13 mouse cellular contexts compared by ENCODE assay signal in genomic region chr3:41108306-41108785, GRCm38 (mm10). TPM values are rescaled to one million over a fixed set of nuclear protein-coding genes. Genes with fewer than 3 reads are reported as not detected.
DNase-seq lines count a peak whose midpoint lies in the region; ATAC-seq and TF ChIP-seq lines count a peak whose summit lies in the region.
"Had no signal": no experiment of that assay in that cellular context is flagged by ENCODE, and none has a peak within 500 bp of the region (broad histone marks: within the 10 kb centered on the region; RNA-seq: fewer than 3 reads in every experiment).

No protein-coding gene starts in this region.

- no peaks in the 10 kb centered on the region for H3K27me3 ChIP-seq in hindbrain, postnatal 0 days (ENCODE audit: insufficient read depth, low read length)
- H3K27me3 ChIP-seq: midbrain, embryonic 13.5 days had no signal

- H3K9me3 ChIP-seq in hindbrain, postnatal 0 days (ENCODE audit: low read length) = no peaks in the 10 kb centered on the region
- H3K9me3 ChIP-seq: G1E; midbrain, embryonic 13.5 days had no signal

- WGBS in hindbrain, postnatal 0 days = 46% methylated on average over 6 of the region's 6 CpGs

- H3K9ac ChIP-seq in hindbrain, postnatal 0 days (replicated peaks; ENCODE audit: low read length) = no peak overlapping the region
- H3K9ac ChIP-seq: midbrain, embryonic 13.5 days had no signal

- no peak overlapping the region for H3K27ac ChIP-seq in hindbrain, postnatal 0 days
- H3K27ac ChIP-seq: midbrain, embryonic 13.5 days had no signal

- 0 out of 2 replicates have a peak, but pooled peaks cover 6% of the 10 kb centered on the region for H3K4me1 ChIP-seq in hindbrain, postnatal 0 days (ENCODE audit: insufficient read depth, low read length)
- H3K4me1 ChIP-seq: midbrain, embryonic 13.5 days had no signal

- H3K36me3 ChIP-seq in hindbrain, postnatal 0 days (ENCODE audit: insufficient read depth, low read length) = no peaks in the 10 kb centered on the region
- H3K36me3 ChIP-seq: G1E; midbrain, embryonic 13.5 days had no signal

- H3K4me3 ChIP-seq in hindbrain, postnatal 0 days (ENCODE audit: low read length) = no peak overlapping the region
- H3K4me3 ChIP-seq: midbrain, embryonic 13.5 days had no signal

- TF ChIP-seq CTCF in hindbrain, postnatal 0 days (IDR thresholded peaks at IDR 0.05; ENCODE audit: low read depth) = no peak

- peak; percentile 9 for DNase-seq in gastrocnemius, postnatal 14 days
- no peak for DNase-seq in gastrocnemius, postnatal 36 days
- DNase-seq in CD4-positive, CD25-positive, alpha-beta regulatory T cell, adult 2 months (ENCODE audit: low read depth, low spot score) = peak; percentile 9
- DNase-seq in gonadal fat pad, adult 2 months (ENCODE audit: low read depth) = peak; percentile 40
- peak; percentile 55 to 68 for DNase-seq in kidney, postnatal 4 days
- no peak for DNase-seq in adipocyte (ENCODE audit: low spot score)
- DNase-seq in hindbrain, postnatal 0 days (ENCODE audit: low spot score) = no peak
- DNase-seq: cerebellum, adult 18-20 months; layer of hippocampus, adult 9-11 months; retina, postnatal 1 day had no signal

- intact Hi-C loops in gastrocnemius, postnatal 14 days (cut with DNase I; ENCODE audit: low total_unique reads) = no loop called here
- intact Hi-C loops in gastrocnemius, postnatal 36 days (cut with DNase I) = no loop called here

- ATAC-seq in hindbrain, postnatal 0 days = no peak
- no peak for ATAC-seq in megakaryocyte progenitor cell, adult 5-6 weeks (replicated peaks; ENCODE audit: poor library complexity)
- ATAC-seq: midbrain, embryonic 13.5 days had no signal

- H3K4me2 ChIP-seq in hindbrain, postnatal 0 days (ENCODE audit: low read depth, low read length) = no peak overlapping the region
- H3K4me2 ChIP-seq: midbrain, embryonic 13.5 days had no signal

RNA-seq across cellular contexts. Expression of gene Pgrmc2, which starts 25.5 kb away (rescaled TPM):
- total RNA-seq in gastrocnemius, postnatal 14 days (2021) = 10 to 100 TPM; 18.3 to 21.8 TPM
- 10 to 100 TPM; 15.2 to 17.7 TPM for total RNA-seq in gastrocnemius, postnatal 36 days (2021)
- 19.9 and 24.5 TPM in 2 replicates for polyA plus RNA-seq in gonadal fat pad, adult 2 months (2012; rRNA removed)
- 25.3 and 27.1 TPM in 2 replicates for total RNA-seq in hindbrain, postnatal 0 days (2014; rRNA removed)
- 27.2 and 28.7 TPM in 2 replicates for polyA plus RNA-seq in hindbrain, postnatal 0 days (2015; fragmentation: Nextera tagmentation; extraction: Ambion mirVana)
- total RNA-seq in megakaryocyte progenitor cell, adult 5-6 weeks (2015) = 22.8 and 30.2 TPM in 2 replicates
- 15.1 and 20.3 TPM in 2 replicates for total RNA-seq in megakaryocyte progenitor cell, adult 5-6 weeks (2017)

Comparison
In these comparisons a context has a peak if more than half of its experiments do, and no peak if none do; other contexts are left out.
1. DNase-seq: peak in gastrocnemius, postnatal 14 days (single experiment), CD4-positive, CD25-positive, alpha-beta regulatory T cell, adult 2 months (single experiment), gonadal fat pad, adult 2 months (single experiment) and kidney, postnatal 4 days (2 of 2); none in gastrocnemius, postnatal 36 days (0 of 2), adipocyte (single experiment) and hindbrain, postnatal 0 days (single experiment).